Mouse (Mus musculus) layer of hippocampus, adult 18-20 months (tissue): ENCODE data around the gene Cep78. TPM values are rescaled to one million over a fixed set of nuclear protein-coding genes. Genes with fewer than 3 reads are reported as not detected.
A peak's percentile ranks its signal among the peaks of the same experiment; 100 is the strongest.

ENCODE experiments used
- DNase-seq, 2 experiments: peaks; one replicate each; pipeline ENCODE4 v3.0.0; 2022; ENCODE audit warnings: low spot score in 2 of 2
- long read RNA-seq: library from polyadenylated mRNA; stranded (forward); transcript quantifications from one replicate; pipeline ENCODE4 v2.0.0, GENCODE M21; 2021
- total RNA-seq, 2 experiments: library from RNA; stranded (reverse); gene quantifications; 2 replicates each; pipeline ENCODE4 v1.2.3; 2021

The Cep78 gene
- 10 to 100 TPM in 1 of 2 experiments, 1 to 10 TPM in 1; 9.3 to 10.1 TPM for total RNA-seq
- long read RNA-seq, partial matches to known transcripts = 3 of 11 reads
- long read RNA-seq, other reads (novel, unspliced or antisense) = 4 of 11 reads

GRCm38 (mm10) chr19:15984449-15985171 is at the start of gene Cep78:
Cep78 (minus strand) TSS chr19:15984989.
- peak; percentile 87 to 95 for DNase-seq

GRCm38 (mm10) chr19:16031276-16031675 is 46.5 kb upstream of the Cep78 start:
- no peak for DNase-seq

GRCm38 (mm10) chr19:16029253-16029771 is 44.5 kb upstream of the Cep78 start:
- peak; percentile 21 to 75 for DNase-seq

DNA sequence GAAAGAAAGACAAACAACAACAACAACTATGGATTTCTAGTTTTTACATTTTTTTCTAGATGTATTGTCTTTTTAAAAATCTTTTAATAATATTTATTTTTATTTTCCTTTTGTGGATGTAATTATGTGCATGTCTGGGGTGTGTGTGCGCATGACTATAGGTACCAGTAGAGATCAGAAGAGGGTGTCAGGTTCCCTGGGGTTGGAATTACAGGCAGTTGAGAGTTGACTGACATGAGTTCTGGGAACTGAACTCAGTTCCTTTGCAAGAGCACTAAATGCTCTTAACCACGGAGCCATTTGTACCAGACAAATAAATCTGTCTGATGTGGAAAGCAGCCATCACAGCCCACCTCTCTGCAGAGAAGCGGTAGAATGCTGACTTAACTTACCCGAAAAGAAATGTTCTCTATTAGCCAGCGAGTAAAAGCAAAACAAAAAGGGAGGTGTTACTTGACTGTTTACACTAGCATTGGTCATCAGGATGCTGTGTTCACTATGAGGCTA is 44.0 kb upstream of the Cep78 start:
- DNase-seq = no peak

GRCm38 (mm10) chr19:16027876-16028670 is 43.3 kb upstream of the Cep78 start:
- no peak for DNase-seq

GRCm38 (mm10) chr19:16026276-16026675 is 41.5 kb upstream of the Cep78 start:
- no peak for DNase-seq

DNA sequence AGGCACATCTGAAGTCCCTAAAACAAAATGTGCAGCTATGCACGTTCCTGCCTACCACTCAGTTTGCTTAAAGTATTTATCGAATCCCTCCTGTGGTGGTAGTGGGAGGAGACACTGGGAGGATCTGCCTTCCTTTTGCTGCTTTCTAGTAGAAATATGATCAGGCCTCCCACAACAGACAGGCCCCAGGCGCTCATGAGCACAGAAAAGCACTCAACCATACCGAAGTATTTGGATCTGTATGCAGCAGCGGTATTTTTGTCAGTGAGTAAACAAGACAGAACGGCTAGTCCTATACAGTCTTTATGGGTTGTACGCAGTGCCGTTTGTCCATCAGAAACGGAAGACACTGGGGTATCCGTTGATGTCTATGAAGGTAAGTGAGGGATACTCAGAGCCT is 37.4 kb upstream of the Cep78 start:
- no peak for DNase-seq

- no peak for DNase-seq
These were observed 31.4 kb upstream of the Cep78 start for GRCm38 (mm10) chr19:16016171-16016570.

DNA sequence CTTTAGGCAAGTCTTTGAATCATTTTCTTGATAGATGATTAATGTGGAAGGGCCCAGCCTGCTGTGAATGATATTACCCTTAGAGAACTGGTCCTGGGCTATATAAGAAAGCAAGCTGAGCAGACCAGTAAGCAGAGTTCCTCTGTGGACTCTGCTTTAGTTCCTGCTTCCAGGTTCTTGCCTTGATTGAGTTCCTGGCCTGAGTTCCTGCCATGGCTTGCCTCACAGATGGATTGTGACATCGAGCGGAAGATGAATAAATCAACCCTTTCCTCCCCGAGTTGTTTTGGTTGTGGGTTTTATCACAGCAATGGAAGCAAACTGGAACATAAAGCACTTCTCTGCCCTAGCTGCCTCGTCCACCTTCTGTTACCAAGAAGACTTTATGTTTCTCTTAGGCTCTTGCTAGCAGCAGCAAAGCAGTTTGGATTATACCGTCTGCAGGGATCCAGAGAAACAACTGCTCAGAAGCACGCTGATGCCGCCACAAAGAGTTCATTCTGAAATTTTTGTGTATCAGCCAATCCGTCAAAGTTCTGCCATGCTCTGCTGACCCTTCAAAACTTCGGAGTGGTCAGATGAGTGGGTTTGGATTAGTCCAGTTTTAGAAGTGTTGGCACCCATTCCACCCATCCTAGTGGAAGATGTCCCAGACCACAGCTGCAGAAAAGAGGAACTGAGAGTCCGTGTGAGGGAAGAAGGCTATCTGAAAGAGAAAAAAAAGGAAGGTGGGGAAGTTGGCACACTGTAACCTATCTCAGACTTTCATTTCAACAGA is 30.6 kb upstream of the Cep78 start:
- DNase-seq = no peak

- DNase-seq = no peak
These were observed 25.1 kb upstream of the Cep78 start for GRCm38 (mm10) chr19:16009746-16010337.

DNA sequence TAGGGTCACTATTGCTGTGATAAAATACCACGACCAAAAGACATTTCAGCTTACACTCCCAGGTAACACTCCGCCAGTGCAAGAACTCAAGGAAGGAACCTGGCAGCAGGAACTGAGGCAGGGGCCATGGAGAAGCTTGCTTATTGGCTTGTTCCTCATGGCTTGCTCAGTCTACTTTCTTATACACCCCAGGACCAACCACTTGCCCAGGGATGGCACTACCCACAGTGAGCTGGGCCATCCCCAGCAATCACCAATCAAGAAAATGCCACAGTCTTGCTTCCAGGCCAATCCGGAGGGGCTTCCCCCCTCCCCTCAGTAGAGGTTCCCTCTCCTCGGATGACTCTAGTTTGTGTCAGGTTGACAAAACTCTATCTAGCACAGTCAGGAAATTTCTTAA is 24.3 kb upstream of the Cep78 start:
- no peak for DNase-seq

DNA sequence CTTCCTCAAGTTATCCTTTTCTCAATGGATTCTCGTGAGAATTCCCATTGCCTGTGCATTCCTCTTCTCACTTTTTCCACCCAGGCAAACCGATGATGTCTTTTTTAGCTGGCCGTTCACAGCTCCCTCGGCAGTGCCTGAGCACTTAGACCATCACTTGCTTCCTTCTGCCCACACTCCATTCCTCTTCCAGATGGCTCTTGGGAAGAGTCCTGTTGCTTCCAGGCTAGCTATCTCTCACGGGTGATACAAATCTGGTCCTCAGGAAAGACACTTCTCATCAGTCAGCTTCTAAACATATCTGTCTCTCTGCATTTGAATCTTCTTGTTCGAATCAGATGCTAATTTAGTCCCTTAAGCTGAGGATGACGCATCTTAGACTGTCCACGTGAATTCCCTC is 22.3 kb upstream of the Cep78 start:
- DNase-seq = no peak

DNA sequence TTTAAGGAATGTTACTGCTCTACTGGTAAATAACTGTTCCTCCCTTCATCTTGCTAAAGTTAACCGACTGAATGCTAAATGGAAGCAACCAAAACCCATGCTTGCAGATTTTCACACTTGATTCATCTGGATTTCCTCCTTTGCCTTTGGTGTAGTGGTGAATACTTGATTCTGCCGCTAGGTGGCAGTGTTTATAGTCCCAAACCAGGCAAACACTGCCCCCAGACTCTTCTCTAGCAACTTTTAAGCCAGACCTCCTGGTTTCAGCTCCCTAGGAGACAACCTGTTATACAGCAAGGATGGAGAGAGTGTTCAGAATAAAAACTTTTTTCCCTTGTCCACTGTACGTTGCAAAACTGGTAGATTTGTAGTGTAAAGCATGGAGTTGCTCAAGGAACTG is 13.4 kb upstream of the Cep78 start:
- DNase-seq = peak; percentile 37 to 81

DNA sequence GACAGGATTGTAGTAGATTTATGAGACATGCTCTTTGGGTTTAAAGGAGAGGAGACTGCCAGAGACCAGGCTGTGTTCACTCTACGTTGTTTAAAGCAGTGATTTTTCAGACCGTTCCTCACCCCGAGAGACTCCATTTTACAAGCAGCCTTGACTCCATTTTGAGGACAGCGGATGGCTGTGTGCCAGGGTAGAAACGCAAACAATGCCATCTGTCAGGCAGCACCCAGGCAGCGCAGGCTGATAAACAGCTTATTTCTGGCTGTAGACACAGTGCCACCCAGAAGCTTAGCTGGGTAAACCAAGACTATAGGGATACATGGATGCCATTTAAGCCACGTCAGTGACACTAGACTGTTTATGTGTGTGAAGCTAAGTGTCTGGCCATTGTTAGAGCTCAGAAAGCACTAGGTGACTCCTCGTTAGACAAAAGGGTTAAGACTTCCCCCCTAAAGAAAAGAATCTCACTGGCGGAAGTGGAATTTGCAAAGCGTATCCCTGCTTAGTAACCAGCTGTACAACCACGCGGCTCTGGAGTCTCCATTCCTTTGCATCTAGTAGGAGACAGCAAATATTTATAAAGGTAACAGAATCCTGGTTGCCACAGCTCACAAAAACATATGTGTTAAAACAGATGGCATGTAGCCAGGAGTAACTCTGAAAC is 12.2 kb upstream of the Cep78 start:
- peak; percentile 82 to 91 for DNase-seq

GRCm38 (mm10) chr19:15990102-15990501 is 5.3 kb upstream of the Cep78 start:
- no peak for DNase-seq

- DNase-seq = no peak
These were observed 454 bp upstream of the Cep78 start for GRCm38 (mm10) chr19:15985172-15985713.

GRCm38 (mm10) chr19:15983739-15984344 is 947 bp downstream of the Cep78 start:
- DNase-seq = no peak

- DNase-seq = no peak
These were observed 1.7 kb downstream of the Cep78 start for GRCm38 (mm10) chr19:15982926-15983738.

GRCm38 (mm10) chr19:15981861-15982260 is 2.9 kb downstream of the Cep78 start:
- DNase-seq = peak in 1 of 2 experiments; percentile 75
